Mouse (Mus musculus): ENCODE measurements around the gene Slc35a1. TPM values are rescaled to one million over a fixed set of nuclear protein-coding genes. Genes with fewer than 3 reads are reported as not detected.
"Not testable (repeated sequence)": the region's sequence is repeated elsewhere in the genome, so short reads cannot be mapped to it uniquely, and the experiment has no call there.

The Slc35a1 gene
- 47.7 TPM in 2 replicates for polyA plus RNA-seq (2015; fragmentation: Nextera tagmentation; extraction: Ambion mirVana)

- WGBS = under 1% methylated on average over 65 of the region's 65 CpGs
- H3K4me2 ChIP-seq (replicated peaks) = peak within 1 kb of the TSS; percentile 49
- H3K27me3 ChIP-seq = no peaks in the 10 kb centered on the region
- peak within 1 kb of the TSS; percentile 96 for H3K27ac ChIP-seq (replicated peaks)
- peaks cover 7% of the 10 kb centered on the region; the same call in 1 of the 2 replicates for H3K36me3 ChIP-seq
- no peaks in the 10 kb centered on the region for H3K4me1 ChIP-seq
- peak; percentile 97 for ATAC-seq (ENCODE audit: insufficient number of reproducible peaks, low FRiP score, low TSS enrichment, low read depth)
- no peaks in the 10 kb centered on the region for H3K9me3 ChIP-seq (replicated peaks)
- H3K4me3 ChIP-seq (replicated peaks) = peak within 1 kb of the TSS; percentile 90
- peak within 1 kb of the TSS; percentile 84 for H3K9ac ChIP-seq
Measured at GRCm38 (mm10) chr4:34686874-34687567, at the start of gene Slc35a1. TSS of gene Slc35a1 (minus strand) at chr4:34687438.

- ATAC-seq (ENCODE audit: insufficient number of reproducible peaks, low FRiP score, low TSS enrichment, low read depth) = no peak
- Histone ChIP-seq H3K27me3 (0 out of 2 replicates have a peak, but pooled peaks cover 8% of the 10 kb centered on the region), H3K36me3 (no peaks in the 10 kb centered on the region), H3K27ac (replicated peaks) (no peak overlapping the region), H3K4me3 (replicated peaks) (no peak overlapping the region), H3K4me1 (peaks cover 8% of the 10 kb centered on the region), H3K4me2 (replicated peaks) (no peak overlapping the region), H3K9ac (no peak overlapping the region), H3K9me3 (replicated peaks) (no peaks in the 10 kb centered on the region)
- WGBS = 68% methylated on average over 3 of the region's 3 CpGs
Measured at GRCm38 (mm10) chr4:34734461-34734860, 47.2 kb upstream of the Slc35a1 start.

- H3K9me3 ChIP-seq (replicated peaks); H3K9ac ChIP-seq; H3K4me3 ChIP-seq (replicated peaks); H3K27me3 ChIP-seq; H3K4me1 ChIP-seq; ATAC-seq (ENCODE audit: insufficient number of reproducible peaks, low FRiP score, low TSS enrichment, low read depth); H3K4me2 ChIP-seq (replicated peaks); H3K36me3 ChIP-seq; H3K27ac ChIP-seq (replicated peaks): not testable (repeated sequence)
- 20% methylated on average over 2 of the region's 2 CpGs for WGBS
Measured at GRCm38 (mm10) chr4:34733415-34733814, 46.2 kb upstream of the Slc35a1 start.

- Histone ChIP-seq H3K27me3 (0 out of 2 replicates have a peak, but pooled peaks cover 8% of the 10 kb centered on the region), H3K36me3 (no peaks in the 10 kb centered on the region), H3K27ac (replicated peaks) (no peak within 1 kb of the TSS), H3K4me1 (peaks cover 8% of the 10 kb centered on the region), H3K4me3 (replicated peaks) (peak within 1 kb of the TSS; percentile 51), H3K4me2 (replicated peaks) (peak within 1 kb of the TSS; percentile 91), H3K9ac (no peak within 1 kb of the TSS), H3K9me3 (replicated peaks) (no peaks in the 10 kb centered on the region)
- ATAC-seq (ENCODE audit: insufficient number of reproducible peaks, low FRiP score, low TSS enrichment, low read depth) = peak; percentile 87
- WGBS = under 1% methylated on average over 38 of the region's 38 CpGs
Measured at GRCm38 (mm10) chr4:34729851-34730341, 42.7 kb upstream of the Slc35a1 start, which contains the start of gene Cfap206. TSS of gene Cfap206 (minus strand) at chr4:34730206.

GRCm38 (mm10) chr4:34725710-34726109, 38.5 kb upstream of the Slc35a1 start:
- H3K27me3 ChIP-seq; H3K36me3 ChIP-seq; H3K27ac ChIP-seq (replicated peaks); H3K9me3 ChIP-seq (replicated peaks); H3K9ac ChIP-seq; H3K4me3 ChIP-seq (replicated peaks); H3K4me2 ChIP-seq (replicated peaks); H3K4me1 ChIP-seq; ATAC-seq (ENCODE audit: insufficient number of reproducible peaks, low FRiP score, low TSS enrichment, low read depth): not testable (repeated sequence)
- 87% methylated on average over 3 of the region's 3 CpGs for WGBS

GRCm38 (mm10) chr4:34724306-34724705, 37.1 kb upstream of the Slc35a1 start:
- 45% methylated on average over 4 of the region's 4 CpGs for WGBS

GRCm38 (mm10) chr4:34723186-34723585, 35.9 kb upstream of the Slc35a1 start:
- Histone ChIP-seq H3K4me1 (no peaks in the 10 kb centered on the region), H3K4me3 (replicated peaks) (no peak overlapping the region), H3K9ac (no peak overlapping the region), H3K4me2 (replicated peaks) (no peak overlapping the region), H3K27me3 (no peaks in the 10 kb centered on the region), H3K36me3 (no peaks in the 10 kb centered on the region), H3K9me3 (replicated peaks) (0 out of 2 replicates have a peak, but pooled peaks cover 5% of the 10 kb centered on the region), H3K27ac (replicated peaks) (no peak overlapping the region)
- 60% methylated on average over 4 of the region's 4 CpGs for WGBS
- ATAC-seq (ENCODE audit: insufficient number of reproducible peaks, low FRiP score, low TSS enrichment, low read depth) = no peak

More at GRCm38 (mm10) chr4:34724306-34724705, 37.1 kb upstream of the Slc35a1 start:
- Histone ChIP-seq H3K9me3 (replicated peaks) (0 out of 2 replicates have a peak, but pooled peaks cover 5% of the 10 kb centered on the region), H3K36me3 (no peaks in the 10 kb centered on the region), H3K27me3 (no peaks in the 10 kb centered on the region), H3K27ac (replicated peaks) (no peak overlapping the region), H3K9ac (no peak overlapping the region), H3K4me2 (replicated peaks) (no peak overlapping the region), H3K4me3 (replicated peaks) (no peak overlapping the region), H3K4me1 (no peaks in the 10 kb centered on the region)
- no peak for ATAC-seq (ENCODE audit: insufficient number of reproducible peaks, low FRiP score, low TSS enrichment, low read depth)

- no peak for ATAC-seq (ENCODE audit: insufficient number of reproducible peaks, low FRiP score, low TSS enrichment, low read depth)
- H3K36me3 ChIP-seq = no peaks in the 10 kb centered on the region
- H3K27me3 ChIP-seq = no peaks in the 10 kb centered on the region
- no peak overlapping the region for H3K27ac ChIP-seq (replicated peaks)
- H3K4me1 ChIP-seq = no peaks in the 10 kb centered on the region
- H3K4me3 ChIP-seq (replicated peaks) = no peak overlapping the region
- H3K9me3 ChIP-seq (replicated peaks) = 0 out of 2 replicates have a peak, but pooled peaks cover 5% of the 10 kb centered on the region
- WGBS = 85% methylated on average over 7 of the region's 7 CpGs
- no peak overlapping the region for H3K4me2 ChIP-seq (replicated peaks)
- no peak overlapping the region for H3K9ac ChIP-seq
Measured at GRCm38 (mm10) chr4:34720127-34720895, 33.1 kb upstream of the Slc35a1 start.

GRCm38 (mm10) chr4:34719421-34719820, 32.2 kb upstream of the Slc35a1 start:
- Histone ChIP-seq H3K4me1 (no peaks in the 10 kb centered on the region), H3K27me3 (no peaks in the 10 kb centered on the region), H3K9ac (no peak overlapping the region), H3K4me3 (replicated peaks) (no peak overlapping the region), H3K27ac (replicated peaks) (no peak overlapping the region), H3K36me3 (no peaks in the 10 kb centered on the region), H3K9me3 (replicated peaks) (0 out of 2 replicates have a peak, but pooled peaks cover 5% of the 10 kb centered on the region), H3K4me2 (replicated peaks) (no peak overlapping the region)
- 97% methylated on average over 12 of the region's 12 CpGs for WGBS
- no peak for ATAC-seq (ENCODE audit: insufficient number of reproducible peaks, low FRiP score, low TSS enrichment, low read depth)

GRCm38 (mm10) chr4:34715062-34715461, 27.8 kb upstream of the Slc35a1 start:
- no peak overlapping the region for H3K4me2 ChIP-seq (replicated peaks)
- ATAC-seq (ENCODE audit: insufficient number of reproducible peaks, low FRiP score, low TSS enrichment, low read depth) = no peak
- H3K4me3 ChIP-seq (replicated peaks) = no peak overlapping the region
- 95% methylated on average over 1 of the region's 1 CpGs for WGBS
- H3K4me1 ChIP-seq = no peaks in the 10 kb centered on the region
- no peaks in the 10 kb centered on the region for H3K36me3 ChIP-seq
- no peaks in the 10 kb centered on the region for H3K27me3 ChIP-seq
- no peak overlapping the region for H3K27ac ChIP-seq (replicated peaks)
- no peak overlapping the region for H3K9ac ChIP-seq
- no peaks in the 10 kb centered on the region for H3K9me3 ChIP-seq (replicated peaks)

- Histone ChIP-seq H3K27me3 (no peaks in the 10 kb centered on the region), H3K4me1 (no peaks in the 10 kb centered on the region), H3K9me3 (replicated peaks) (no peaks in the 10 kb centered on the region), H3K4me3 (replicated peaks) (no peak overlapping the region), H3K9ac (no peak overlapping the region), H3K36me3 (no peaks in the 10 kb centered on the region), H3K4me2 (replicated peaks) (no peak overlapping the region), H3K27ac (replicated peaks) (no peak overlapping the region)
- ATAC-seq (ENCODE audit: insufficient number of reproducible peaks, low FRiP score, low TSS enrichment, low read depth) = no peak
- 66% methylated on average over 3 of the region's 3 CpGs for WGBS
Measured at GRCm38 (mm10) chr4:34708127-34708526, 20.9 kb upstream of the Slc35a1 start.
